Mouse (Mus musculus) left cerebral cortex, adult 6 months (tissue): ENCODE measurements around the gene Nans. TPM values are rescaled to one million over a fixed set of nuclear protein-coding genes. Genes with fewer than 3 reads are reported as not detected.

Experiments used
- long read RNA-seq, 2 experiments: library from polyadenylated mRNA; unstranded; transcript quantifications; one replicate each; pipeline ENCODE4 v2.0.0; 2019 to 2020
- polyA plus RNA-seq: library from polyadenylated mRNA; unstranded; fragments of <200 nt; fragmentation: Nextera tagmentation; gene quantifications from 2 replicates; pipeline ENCODE4 v1.2.3, GENCODE M21; 2021

The Nans gene
- 13.8 and 18.6 TPM in 2 replicates for polyA plus RNA-seq
- long read RNA-seq, experiment 1, transcript Nans-201 (6 exons, 2,179 nt), result major isoform, 42 of 46 reads
- long read RNA-seq, experiment 1, partial matches to known transcripts, result 0 of 46 reads
- long read RNA-seq, experiment 1, other reads (novel, unspliced or antisense), result 3 of 46 reads
- long read RNA-seq, experiment 2, transcript Nans-201 (6 exons, 2,179 nt), result major isoform, 27 of 28 reads
- long read RNA-seq, experiment 2, partial matches to known transcripts, result 1 of 28 reads
- long read RNA-seq, experiment 2, other reads (novel, unspliced or antisense), result 0 of 28 reads

GRCm38 (mm10) chr4:46489028-46489925 is at the start of gene Nans:
Nans (plus strand) TSS chr4:46489248.

DNA sequence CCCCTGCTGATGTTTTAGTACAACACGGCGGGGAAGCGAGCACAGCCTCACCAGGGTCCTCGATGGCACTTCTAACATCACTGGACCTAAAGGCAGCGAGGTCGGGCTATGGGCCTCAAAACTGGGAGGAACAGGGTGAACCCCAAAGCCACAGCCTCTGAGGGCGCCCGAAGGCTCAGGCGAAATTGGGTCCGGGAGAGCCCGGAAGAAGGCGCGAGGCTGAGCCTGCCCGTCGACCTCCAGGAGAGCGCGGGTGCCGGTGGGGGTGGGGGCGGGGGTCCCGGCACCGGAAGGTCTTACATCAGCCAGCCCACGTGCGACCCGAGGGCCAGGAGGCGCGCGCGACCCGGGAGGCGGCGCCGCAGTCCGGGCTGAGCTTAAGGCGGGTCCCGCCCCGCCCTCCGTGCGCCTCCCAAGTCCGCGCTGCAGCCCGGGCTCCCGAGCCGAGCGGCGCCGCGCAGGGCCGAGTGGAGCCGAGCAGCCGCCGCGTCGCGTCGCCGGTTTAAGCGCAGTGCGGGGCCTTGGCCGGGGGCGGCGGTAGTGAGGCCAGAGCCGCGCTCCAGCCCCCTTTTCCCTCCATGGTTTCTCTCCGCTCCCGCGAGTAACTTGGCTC is 38.4 kb upstream of the Nans start, which contains the start of gene Anp32b:
TSS of gene Anp32b (plus strand) at position 384 of the 613 bp plus-strand sequence.

GRCm38 (mm10) chr4:46535840-46536361 is 46.9 kb downstream of the Nans start, which contains the start of gene Trim14:
Trim14 (minus strand) TSS chr4:46536141.

Other genes with a start within 250 kb of the Nans start
- gene Foxe1, start 145.6 kb upstream of the Nans start, polyA plus RNA-seq, result not detected in 2 replicates
- gene Trmo, start 99.8 kb upstream of the Nans start, polyA plus RNA-seq, result 4.3 and 4.7 TPM in 2 replicates
- gene Hemgn, start 75.7 kb upstream of the Nans start, polyA plus RNA-seq, result not detected in 2 replicates
- gene Anp32b, start 38.3 kb upstream of the Nans start, polyA plus RNA-seq, result 28.3 and 53.7 TPM in 2 replicates
- 0.45 and 0.54 TPM in 2 replicates for gene Trim14, start 46.9 kb downstream of the Nans start, polyA plus RNA-seq
- gene Coro2a, start 113.0 kb downstream of the Nans start, polyA plus RNA-seq, result 12.8 and 19.2 TPM in 2 replicates
- 0.73 and 0.93 TPM in 2 replicates for gene Tbc1d2, start 161.0 kb downstream of the Nans start, polyA plus RNA-seq